Mouse (Mus musculus): Measurements from ENCODE around the gene Clec4g. TPM values are rescaled to one million over a fixed set of nuclear protein-coding genes. Genes with fewer than 3 reads are reported as not detected.
A peak's percentile ranks its signal among the peaks of the same experiment; 100 is the strongest.
"Not testable (repeated sequence)": the region's sequence is repeated elsewhere in the genome, so short reads cannot be mapped to it uniquely, and the experiment has no call there.

The Clec4g gene
- total RNA-seq (2021): not detected in 2 replicates
- long read RNA-seq, transcript Clec4g-202 (9 exons, 1,242 nt): major isoform, 13 of 17 reads
- long read RNA-seq, partial matches to known transcripts: 2 of 17 reads
- long read RNA-seq, other reads (novel, unspliced or antisense): 2 of 17 reads

GRCm38 (mm10) chr8:3720551-3720950 lies at the start of gene Clec4g:
Gene Clec4g, minus strand, starts transcription at chr8:3720651.
- no peak for DNase-seq

DNA sequence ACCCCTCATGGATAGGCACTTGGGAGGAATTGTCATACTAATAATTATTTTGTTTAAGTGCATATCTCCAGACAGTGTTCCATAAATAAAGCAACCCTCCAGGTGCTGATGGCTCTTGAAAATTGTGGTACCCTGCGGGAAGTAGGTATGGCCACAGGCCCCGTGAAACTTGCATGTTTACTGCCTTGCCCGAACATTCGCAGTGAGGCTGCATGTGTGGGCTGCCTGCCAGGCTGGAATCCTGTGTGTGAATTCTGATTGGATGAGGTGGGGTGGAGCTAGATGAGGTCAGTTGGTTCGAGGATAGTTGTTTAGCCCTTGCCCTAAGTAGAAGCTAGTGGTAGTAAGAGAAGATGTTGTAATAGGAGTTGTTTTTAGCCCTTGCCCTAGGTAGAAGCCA lies 48.2 kb upstream of the Clec4g start:
- not testable (repeated sequence) for DNase-seq

- DNase-seq: peak; percentile 73
Measured at GRCm38 (mm10) chr8:3754261-3754850, 33.9 kb upstream of the Clec4g start.

DNA sequence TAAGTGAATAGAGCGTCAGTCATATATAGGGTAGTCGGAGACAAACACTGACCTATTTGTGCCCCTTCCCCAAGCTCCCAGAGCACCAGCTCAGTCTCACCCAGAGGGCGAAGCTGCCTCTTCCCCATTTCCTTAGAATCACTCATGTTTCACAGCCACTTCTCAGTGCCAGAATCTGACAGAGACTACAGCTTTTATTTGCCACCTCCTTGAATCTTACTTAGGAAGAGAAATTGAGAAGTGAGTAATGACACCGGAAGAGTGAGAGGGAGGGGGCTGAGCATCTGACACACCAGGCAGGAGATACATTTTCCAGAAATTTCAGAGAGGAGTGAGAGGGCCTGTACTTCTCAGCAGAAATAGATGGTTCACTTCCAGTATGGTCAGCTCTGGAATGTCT lies 28.3 kb upstream of the Clec4g start, which contains the start of gene Cd209a:
TSS of gene Cd209a (minus strand) at position 224 of the 400 bp plus-strand sequence.
- no peak for DNase-seq

DNA sequence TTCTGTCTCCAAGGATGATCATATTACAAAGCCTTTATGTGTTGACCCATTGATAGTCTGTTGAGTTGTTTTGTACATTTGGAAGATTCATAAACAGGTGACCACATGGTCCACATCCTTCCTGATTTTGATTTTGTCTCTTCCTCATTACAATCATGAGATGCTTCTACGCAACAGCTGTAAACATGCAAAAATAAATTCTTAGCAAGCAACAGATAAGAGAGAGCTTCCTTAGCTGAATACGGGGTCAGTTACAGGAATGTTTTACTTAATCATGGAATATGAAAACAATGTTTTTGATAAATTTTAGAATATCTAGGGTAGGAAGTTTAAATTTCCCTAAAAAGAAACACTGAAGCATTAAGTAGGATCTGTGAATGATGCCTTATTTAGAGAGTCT lies 16.5 kb upstream of the Clec4g start:
- DNase-seq: no peak

DNA sequence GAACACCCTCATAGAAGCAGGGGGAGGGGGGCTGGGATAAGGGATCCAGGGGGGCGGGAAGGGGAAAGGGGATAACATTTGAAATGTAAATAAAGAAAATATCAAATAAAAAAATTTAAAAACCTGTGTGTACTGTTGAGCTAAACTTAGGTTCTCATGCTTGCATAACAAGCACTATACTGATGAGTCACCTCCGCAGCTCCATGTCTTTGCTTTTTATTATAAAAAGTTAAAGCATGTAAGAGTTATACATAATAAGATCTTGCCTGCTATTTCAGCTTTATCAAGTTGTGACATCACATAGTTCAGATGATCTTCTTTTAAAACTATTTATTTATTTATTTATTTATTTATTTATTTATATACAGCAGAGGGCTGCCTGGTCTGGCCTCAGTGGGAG lies 15.1 kb upstream of the Clec4g start:
- DNase-seq: no peak

DNA sequence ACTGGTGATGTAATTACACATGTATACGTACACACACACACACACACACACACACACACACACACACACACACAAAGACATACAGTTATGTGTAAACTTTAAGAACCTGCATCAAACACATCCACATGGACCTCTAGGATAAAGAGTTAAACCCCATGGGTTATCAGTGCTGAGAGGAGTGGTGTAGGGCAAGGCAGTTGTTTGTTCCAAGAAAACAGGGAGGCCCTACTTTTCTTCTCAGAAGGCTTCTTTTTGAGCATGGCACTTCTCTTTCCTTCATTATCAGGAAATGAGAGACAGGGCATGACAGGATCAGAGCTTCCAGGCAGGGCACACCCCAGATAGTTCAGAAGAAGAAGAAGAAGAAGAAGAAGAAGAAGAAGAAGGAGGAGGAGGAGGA lies 13.6 kb upstream of the Clec4g start:
- DNase-seq: no peak

GRCm38 (mm10) chr8:3721041-3721440 lies 590 bp upstream of the Clec4g start:
- no peak for DNase-seq

DNA sequence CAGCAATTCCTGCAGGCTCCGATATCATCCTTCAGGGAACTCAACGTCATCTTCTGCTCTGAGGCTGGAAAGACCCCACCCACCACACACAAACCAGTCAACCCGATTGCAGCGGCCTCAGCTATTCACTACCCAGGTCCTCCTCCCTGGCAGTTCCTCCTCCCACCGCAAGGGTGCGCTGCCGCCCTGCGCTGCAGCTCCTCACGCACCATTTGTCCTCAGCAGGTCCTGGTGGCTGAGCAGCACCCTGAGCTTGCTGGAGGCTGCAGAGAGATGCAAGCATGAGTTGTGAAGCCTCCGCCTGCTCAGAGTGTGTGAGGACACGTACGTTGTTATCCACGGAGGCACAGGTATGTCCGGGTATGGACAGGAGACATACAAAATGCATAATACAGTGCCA lies 1.9 kb downstream of the Clec4g start:
- peak; percentile 73 for DNase-seq

DNA sequence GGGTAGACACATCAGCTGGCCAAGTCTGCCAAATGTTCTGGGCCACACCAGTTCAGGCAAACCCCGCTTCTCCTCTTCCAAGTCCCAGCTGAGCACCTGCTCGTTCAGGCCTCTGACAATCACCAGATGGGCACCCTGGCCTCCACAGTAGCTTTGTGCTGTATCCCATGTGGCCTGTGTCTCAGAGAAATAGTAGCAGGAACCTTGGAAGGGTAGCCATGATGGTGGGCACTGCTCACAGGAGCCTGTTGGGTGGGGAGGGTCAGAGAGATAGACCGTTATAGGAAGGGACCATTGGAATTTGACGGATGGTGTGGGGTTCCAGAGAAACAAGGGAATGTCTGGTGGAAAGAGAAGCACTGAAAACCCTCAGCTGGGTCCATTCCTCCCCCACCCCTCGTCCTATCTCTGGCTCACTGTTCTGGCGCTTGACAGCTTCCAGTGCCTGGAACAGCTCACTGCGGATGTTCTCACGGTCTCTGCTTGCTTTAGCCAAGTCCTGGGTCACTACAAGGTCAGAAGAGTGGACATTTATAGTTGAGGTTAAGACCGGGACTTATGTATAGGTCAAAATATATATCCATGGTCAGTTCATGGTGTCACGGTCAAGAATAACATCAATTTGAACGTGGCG lies 3.0 kb downstream of the Clec4g start:
- no peak for DNase-seq

DNA sequence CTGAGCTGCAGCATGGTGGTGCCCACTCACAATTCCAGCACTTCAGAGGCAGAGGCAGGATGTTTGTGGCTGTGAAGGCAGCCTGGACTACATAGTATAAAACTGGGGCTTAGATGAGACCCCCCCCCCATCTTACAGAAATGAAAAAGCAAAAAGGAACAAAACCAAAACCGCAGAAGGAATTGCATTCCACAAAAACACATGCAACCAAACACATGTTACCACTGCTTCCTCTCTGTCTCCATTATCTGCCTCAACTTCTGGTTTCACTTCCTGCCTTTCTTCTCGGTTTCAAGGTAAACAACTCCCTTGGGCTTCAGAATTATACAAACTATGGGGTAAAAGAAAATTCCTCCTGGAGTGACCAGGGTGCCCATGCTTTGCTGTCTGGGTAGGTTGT lies 8.8 kb downstream of the Clec4g start:
- no peak for DNase-seq

DNA sequence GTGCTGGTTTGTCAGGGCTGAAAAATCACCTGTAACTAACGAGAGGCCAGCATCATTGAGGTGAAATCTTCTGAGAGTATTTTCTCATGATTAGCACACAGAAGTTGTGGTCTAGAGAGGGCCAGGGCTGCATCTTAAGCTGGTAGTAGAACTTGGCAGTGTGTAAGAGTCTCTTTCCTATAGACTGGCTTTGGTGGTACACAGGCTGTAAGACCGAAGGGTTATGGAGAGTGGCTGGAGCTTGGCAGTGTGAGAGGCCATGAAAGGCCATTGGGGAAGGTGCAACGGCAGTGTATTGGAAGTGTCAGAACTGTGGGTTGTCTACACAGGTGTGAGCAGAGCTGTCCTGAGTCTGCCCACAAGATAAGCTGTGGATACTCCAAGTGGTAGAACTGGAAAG lies 10.1 kb downstream of the Clec4g start:
- no peak for DNase-seq

GRCm38 (mm10) chr8:3707611-3708010 lies 12.8 kb downstream of the Clec4g start:
- DNase-seq: no peak

DNA sequence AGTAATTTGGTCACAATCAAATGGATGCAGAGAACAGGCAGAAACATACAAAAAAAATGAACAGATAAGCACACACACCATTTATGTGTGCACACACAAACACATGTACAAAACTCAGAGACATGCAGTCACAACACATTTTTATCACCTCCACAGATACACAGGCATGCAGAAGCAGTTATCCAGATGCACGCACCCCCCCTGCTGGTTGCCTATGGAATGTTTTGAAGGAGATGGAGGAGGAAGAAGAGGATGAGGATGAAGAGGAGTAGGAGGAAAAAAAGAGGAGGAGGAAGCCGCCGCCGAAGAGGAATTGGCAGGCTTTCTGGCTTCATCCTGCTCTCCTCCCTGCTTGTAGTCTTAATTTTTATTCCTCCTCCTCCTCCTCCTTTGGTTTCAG lies 14.7 kb downstream of the Clec4g start:
- DNase-seq: peak; percentile 27

- no peak for DNase-seq
Measured at GRCm38 (mm10) chr8:3701491-3701890, 19.0 kb downstream of the Clec4g start.

DNA sequence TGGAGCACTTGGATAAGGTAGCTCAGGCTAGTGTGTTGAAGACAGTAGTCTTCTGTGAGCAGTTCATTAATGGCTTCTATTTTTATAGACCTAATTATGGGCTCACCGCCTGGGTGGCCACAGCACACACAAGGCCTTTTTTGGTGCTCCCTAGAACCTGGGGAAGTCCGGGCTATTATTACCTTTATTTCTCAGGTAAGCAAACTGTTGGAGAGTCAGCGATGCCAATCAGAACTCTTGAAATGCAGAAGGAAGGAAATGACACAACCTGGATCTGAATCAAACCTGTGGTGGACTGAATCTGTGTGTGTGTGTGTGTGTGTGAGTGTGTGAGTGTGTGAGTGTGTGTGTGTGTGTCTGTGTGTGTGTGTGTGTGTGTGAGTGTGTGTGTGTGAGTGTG lies 26.3 kb downstream of the Clec4g start, which contains the start of gene Fcer2a:
TSS of gene Fcer2a (minus strand) at position 55 of the 400 bp plus-strand sequence.
- DNase-seq: no peak

DNA sequence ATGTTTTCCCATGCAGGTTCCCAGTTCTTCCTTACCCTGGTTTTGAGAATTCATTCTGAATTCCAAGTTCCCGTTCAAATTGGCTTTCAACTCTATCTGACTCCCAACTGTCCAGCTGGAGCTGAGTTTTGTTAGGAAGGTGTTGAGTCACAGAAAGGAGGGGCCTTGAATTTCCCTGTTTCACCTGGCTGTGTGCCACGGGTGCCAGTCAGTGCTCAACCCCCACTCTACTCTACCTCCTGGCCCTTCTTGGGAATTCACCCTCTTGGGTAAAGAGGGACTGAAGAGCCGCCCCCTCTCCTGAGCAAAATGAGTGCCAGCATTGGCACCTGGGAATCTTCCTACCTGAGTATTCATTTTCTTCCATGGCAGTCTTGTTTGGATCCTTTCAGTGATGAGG lies 29.7 kb downstream of the Clec4g start:
- DNase-seq: peak; percentile 12

DNA sequence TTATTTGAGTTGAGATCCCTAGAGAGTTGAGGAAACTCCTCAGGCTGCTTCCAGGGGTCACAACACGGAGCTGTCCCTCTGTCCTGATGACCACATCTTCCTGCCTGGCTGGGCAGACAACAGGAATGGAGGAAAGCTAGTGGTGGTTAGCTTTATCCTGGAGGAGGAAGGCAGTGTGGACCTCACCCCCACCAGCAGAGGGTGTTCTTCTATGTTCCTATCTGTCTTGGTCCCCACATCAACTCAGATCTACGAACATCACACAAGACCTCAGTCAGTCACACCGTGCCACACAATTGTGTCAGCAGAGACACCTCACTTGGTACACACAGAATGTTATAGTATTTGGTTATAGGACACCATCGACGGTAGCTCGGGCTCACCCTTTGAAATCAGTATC lies 32.9 kb downstream of the Clec4g start:
- no peak for DNase-seq

DNA sequence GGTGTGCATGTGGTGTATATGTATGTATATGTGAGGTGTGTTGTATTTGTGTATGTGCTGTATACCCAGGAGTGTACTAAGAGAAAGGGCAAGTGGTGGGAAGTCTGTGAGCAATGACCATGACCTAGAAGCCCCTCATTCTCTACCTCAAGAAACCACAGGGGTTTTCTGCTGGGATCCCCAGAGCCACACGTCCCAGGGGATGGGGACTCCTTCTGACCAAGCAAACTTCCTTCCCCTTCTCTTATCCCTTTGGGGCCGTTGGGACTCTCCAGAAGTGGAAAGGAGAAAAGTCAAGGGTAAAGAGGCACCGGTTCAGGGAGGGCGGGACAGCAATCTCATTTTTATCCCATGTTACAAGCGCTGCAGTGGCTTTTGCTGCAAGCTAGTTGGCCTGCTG lies 35.0 kb downstream of the Clec4g start:
- no peak for DNase-seq

DNA sequence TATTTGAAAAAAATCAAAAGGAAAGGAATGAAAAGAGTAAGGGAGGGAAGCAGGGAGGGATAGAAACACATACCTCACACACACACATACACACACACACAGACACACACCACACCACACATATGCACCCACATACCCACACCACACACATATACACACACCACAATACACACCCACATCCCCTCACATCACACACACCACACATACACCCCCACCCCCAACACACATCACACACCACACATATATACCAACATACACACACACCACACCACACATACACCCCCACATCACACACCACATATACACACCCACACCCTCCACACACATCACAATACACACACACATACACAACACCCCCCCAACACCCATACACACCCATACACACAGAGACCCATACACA lies 35.9 kb downstream of the Clec4g start:
- no peak for DNase-seq

- no peak for DNase-seq
Measured at GRCm38 (mm10) chr8:3683408-3684176, 36.9 kb downstream of the Clec4g start.

- DNase-seq: no peak
Measured at GRCm38 (mm10) chr8:3682435-3682834, 38.0 kb downstream of the Clec4g start.

DNA sequence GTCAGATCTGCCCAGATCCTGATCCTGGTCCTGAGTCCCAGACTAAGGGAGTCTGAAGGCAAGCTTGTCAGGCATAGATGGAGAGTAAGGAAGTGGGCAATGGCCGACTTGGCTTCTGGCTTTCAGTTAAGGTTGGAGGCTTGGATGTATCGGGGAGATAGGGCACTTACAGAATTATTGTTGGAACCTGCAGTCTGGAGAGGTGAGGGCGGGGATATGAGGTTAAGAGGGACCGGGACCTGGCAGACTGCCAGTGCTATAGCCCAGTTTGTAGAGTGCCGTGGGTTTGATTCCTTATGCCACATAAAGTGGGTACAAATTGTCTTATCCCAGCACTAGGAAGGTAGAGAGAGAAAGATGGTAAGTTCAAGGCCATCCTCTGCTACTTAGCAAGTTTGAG lies 40.8 kb downstream of the Clec4g start:
- no peak for DNase-seq

All from adrenal gland, postnatal 25 days (tissue).